Mouse (Mus musculus) MEL (cell line): ENCODE measurements at regions not wholly inside any gene's neighbourhood (a gene's known extent, or its start where the extent isn't known, plus 50 kb on each side); places are given as distances from the start of the nearest gene placed in this dataset.

ENCODE experiments used
- DNase-seq: peaks from one replicate; pipeline ENCODE4 v3.0.0; 2011; ENCODE audit warnings: low read depth, low spot score
- H3K27ac ChIP-seq: 2 replicates; pipeline ENCODE4 v1.5.1; 2012; ENCODE audit warnings: low read depth, mild to moderate bottlenecking, control low read depth, low read length, moderate library complexity; ENCODE audit not compliant: control insufficient read depth
- H3K27me3 ChIP-seq, 2 experiments: fragments of 150-350 bp in 1 of 2; sonication (generic) in 1 of 2; 2 replicates each; pipeline ENCODE4 v1.6.1; 2012; ENCODE audit warnings: low read length in 2 of 2, mild to moderate bottlenecking in 2 of 2, improper control_type of control experiment in 1 of 2, moderate library complexity in 1 of 2; ENCODE audit not compliant: insufficient read depth in 2 of 2, control insufficient read depth in 1 of 2
- H3K36me3 ChIP-seq, 2 experiments: 2 replicates each; pipeline ENCODE4 v1.6.1; 2012 to 2014; ENCODE audit warnings: low read length in 2 of 2, improper control_type of control experiment in 1 of 2, inconsistent platforms in 1 of 2, mild to moderate bottlenecking in 1 of 2; ENCODE audit not compliant: insufficient read depth in 2 of 2, control insufficient read depth in 1 of 2
- H3K4me1 ChIP-seq, 2 experiments: fragments of 150-350 bp in 1 of 2; sonication (generic) in 1 of 2; 2 replicates each; pipeline ENCODE4 v1.6.1; 2012; ENCODE audit warnings: low read length in 2 of 2, improper control_type of control experiment in 1 of 2, mild to moderate bottlenecking in 1 of 2; ENCODE audit not compliant: insufficient read depth in 2 of 2, control insufficient read depth in 1 of 2
- H3K4me3 ChIP-seq, 2 experiments: fragments of 150-350 bp in 1 of 2; sonication (generic) in 1 of 2; 2 replicates each; pipeline ENCODE4 v1.5.1; 2012; ENCODE audit warnings: low read depth in 2 of 2, low read length in 2 of 2, mild to moderate bottlenecking in 2 of 2, moderate library complexity in 2 of 2, control low read depth in 1 of 2, improper control_type of control experiment in 1 of 2; ENCODE audit not compliant: control insufficient read depth in 1 of 2, insufficient read depth in 1 of 2
- H3K79me2 ChIP-seq: 2 replicates; pipeline ENCODE4 v1.6.1; 2012; ENCODE audit warnings: mild to moderate bottlenecking, low read length, moderate library complexity; ENCODE audit not compliant: control insufficient read depth, poor library complexity, insufficient read depth
- H3K9ac ChIP-seq: 2 replicates; pipeline ENCODE4 v1.6.1; 2012; ENCODE audit warnings: low read depth, mild to moderate bottlenecking, control low read depth, low read length, moderate library complexity; ENCODE audit not compliant: control insufficient read depth, poor library complexity, severe bottlenecking
- H3K9me3 ChIP-seq: fragments of 150-350 bp; sonication (generic); replicated peaks from 2 replicates; pipeline ENCODE4 v1.6.1; 2012; ENCODE audit warnings: mild to moderate bottlenecking, low read length, improper control_type of control experiment, moderate library complexity; ENCODE audit not compliant: insufficient read depth
- BHLHE40 ChIP-seq: IDR thresholded peaks from 2 replicates; pipeline ENCODE4 v1.6.1; 2012; ENCODE audit warnings: low read depth, mild to moderate bottlenecking, inconsistent platforms, low read length, improper control_type of control experiment, borderline replicate concordance
- CHD1 ChIP-seq: IDR thresholded peaks from 2 replicates; pipeline ENCODE4 v1.6.1; 2012; ENCODE audit warnings: low read depth, mild to moderate bottlenecking, inconsistent platforms, low read length, improper control_type of control experiment
- CTCF ChIP-seq, 3 experiments: IDR thresholded peaks in 2 of 3; conservative IDR thresholded peaks in 1 of 3; 2 replicates each; pipeline ENCODE4 v1.5.1; 2011 to 2012; ENCODE audit warnings: low read length in 3 of 3, low read depth in 2 of 3, mild to moderate bottlenecking in 2 of 3, improper control_type of control experiment in 1 of 3, inconsistent platforms in 1 of 3, mixed read lengths in 1 of 3, moderate library complexity in 1 of 3; ENCODE audit not compliant: control insufficient read depth in 1 of 3, insufficient read depth in 1 of 3, poor library complexity in 1 of 3, severe bottlenecking in 1 of 3
- E2F4 ChIP-seq: IDR thresholded peaks from 2 replicates; pipeline ENCODE4 v1.6.1; 2011; ENCODE audit warnings: low read depth, low read length, improper control_type of control experiment, borderline replicate concordance
- EP300 ChIP-seq, 2 experiments: IDR thresholded peaks; 2 replicates each; pipeline ENCODE4 v1.6.1; 2011; ENCODE audit warnings: improper control_type of control experiment in 2 of 2, low read length in 2 of 2, low read depth in 1 of 2, mild to moderate bottlenecking in 1 of 2
- ETS1 ChIP-seq: IDR thresholded peaks from 2 replicates; pipeline ENCODE4 v1.6.1; 2012; ENCODE audit warnings: low read depth, mild to moderate bottlenecking, inconsistent platforms, low read length, improper control_type of control experiment, moderate library complexity
- JUND ChIP-seq: IDR thresholded peaks from 2 replicates; pipeline ENCODE4 v1.6.1; 2011; ENCODE audit warnings: low read depth, mild to moderate bottlenecking, improper control_type of control experiment, low read length
- MAFK ChIP-seq: IDR thresholded peaks from 2 replicates; pipeline ENCODE4 v1.6.1; 2011; ENCODE audit warnings: low read depth, mild to moderate bottlenecking, low read length, improper control_type of control experiment, borderline replicate concordance
- MAX ChIP-seq: IDR thresholded peaks from 2 replicates; pipeline ENCODE4 v1.6.1; 2011; ENCODE audit warnings: low read length, improper control_type of control experiment
- MAZ ChIP-seq: IDR thresholded peaks from 2 replicates; pipeline ENCODE4 v1.6.1; 2012; ENCODE audit warnings: low read depth, mild to moderate bottlenecking, inconsistent platforms, low read length, improper control_type of control experiment
- MEF2A ChIP-seq: IDR thresholded peaks from 2 replicates; pipeline ENCODE4 v1.6.1; 2014; ENCODE audit warnings: low read depth, mild to moderate bottlenecking, inconsistent platforms, low read length, improper control_type of control experiment; ENCODE audit not compliant: poor library complexity, insufficient replicate concordance, severe bottlenecking; ENCODE audit errors: extremely low read depth
- MXI1 ChIP-seq: IDR thresholded peaks from 2 replicates; pipeline ENCODE4 v1.6.1; 2011; ENCODE audit warnings: mild to moderate bottlenecking, low read depth, low read length, improper control_type of control experiment
- MYC ChIP-seq: IDR thresholded peaks from 2 replicates; pipeline ENCODE4 v1.6.1; 2011; ENCODE audit warnings: low read depth, mild to moderate bottlenecking, low read length, improper control_type of control experiment, moderate library complexity
- NELFE ChIP-seq: IDR thresholded peaks from 2 replicates; pipeline ENCODE4 v1.6.1; 2011; ENCODE audit warnings: low read depth, low read length, improper control_type of control experiment
- NRF1 ChIP-seq: IDR thresholded peaks from 2 replicates; pipeline ENCODE4 v1.6.1; 2014; ENCODE audit warnings: low read depth, mild to moderate bottlenecking, inconsistent platforms, low read length, improper control_type of control experiment, moderate library complexity; ENCODE audit not compliant: poor library complexity, insufficient read depth, severe bottlenecking
- POLR2AphosphoS2 ChIP-seq: IDR thresholded peaks from 2 replicates; pipeline ENCODE4 v1.6.1; 2011; ENCODE audit warnings: low read length, improper control_type of control experiment
- POLR2AphosphoS5 ChIP-seq: IDR thresholded peaks from 2 replicates; pipeline ENCODE4 v1.6.1; 2012; ENCODE audit warnings: low read depth, borderline replicate concordance, mild to moderate bottlenecking, inconsistent platforms, low read length, moderate library complexity, mixed read lengths
- TAL1 ChIP-seq: IDR thresholded peaks from 2 replicates; pipeline ENCODE4 v1.6.1; 2012; ENCODE audit warnings: mild to moderate bottlenecking, inconsistent platforms, low read length, moderate library complexity, mixed read lengths
- TBP ChIP-seq: IDR thresholded peaks from 2 replicates; pipeline ENCODE4 v1.8.0; 2011; ENCODE audit warnings: low read depth, low read length, improper control_type of control experiment
- TCF12 ChIP-seq: IDR thresholded peaks from 2 replicates; pipeline ENCODE4 v1.6.1; 2014; ENCODE audit warnings: low read depth, mild to moderate bottlenecking, inconsistent platforms, low read length, improper control_type of control experiment, moderate library complexity
- UBTF ChIP-seq: IDR thresholded peaks from 2 replicates; pipeline ENCODE4 v1.6.1; 2012; ENCODE audit warnings: low read depth, mild to moderate bottlenecking, inconsistent platforms, low read length, improper control_type of control experiment, moderate library complexity, borderline replicate concordance; ENCODE audit not compliant: insufficient read depth

DNA sequence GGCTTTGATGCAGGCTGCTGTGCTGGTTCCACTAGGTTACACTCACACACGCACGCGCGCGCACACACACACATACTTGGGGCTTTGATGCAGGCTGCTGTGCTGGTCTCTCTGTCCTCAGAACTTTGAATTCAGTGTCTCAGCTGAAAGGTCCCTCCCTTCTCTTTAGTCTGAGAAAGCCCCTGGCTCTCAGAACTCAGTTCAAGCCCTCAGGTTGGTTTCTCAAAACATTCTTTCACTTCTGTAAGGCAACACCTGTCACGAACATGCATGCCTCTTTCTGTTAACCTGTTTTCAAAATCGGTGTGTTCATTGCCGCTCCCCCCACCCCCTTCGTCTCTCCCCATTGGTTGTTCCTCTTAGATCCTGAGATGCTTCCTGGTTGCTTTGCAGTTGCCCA, 118.8 kb upstream of the Ccnd2 start:
- Histone ChIP-seq H3K27me3 (no peaks in the 10 kb centered on the region; a peak in 1 of 4 replicates), H3K4me1 (peaks cover 0 to 4% of the 10 kb centered on the region in 2 experiments; a peak in 1 of 4 replicates), H3K9me3 (no peaks in the 10 kb centered on the region), H3K36me3 (peaks cover 0 to 3% of the 10 kb centered on the region in 2 experiments; a peak in 2 of 4 replicates), H3K27ac (no peak overlapping the region), H3K9ac (no peak overlapping the region), H3K79me2 (no peaks in the 10 kb centered on the region), H3K4me3 (no peak overlapping the region)
- DNase-seq = no peak
- no peak for TF ChIP-seq NRF1
- no peak for TF ChIP-seq NELFE
- no peak for TF ChIP-seq MAX
- no peak for TF ChIP-seq UBTF
- TF ChIP-seq POLR2AphosphoS2 = no peak
- no peak for TF ChIP-seq CTCF (IDR thresholded peaks at IDR 0.05 in 2 of 3, conservative IDR thresholded peaks at IDR 0.05 in 1 of 3; ENCODE audit: control insufficient read depth in 1 of 3, insufficient read depth in 1 of 3, low read depth in 2 of 3, low read length in 3 of 3, poor library complexity in 1 of 3, severe bottlenecking in 1 of 3)
- TF ChIP-seq MAFK = no peak
- TF ChIP-seq JUND = no peak
- TF ChIP-seq MXI1 = no peak
- no peak for TF ChIP-seq ETS1
- TF ChIP-seq BHLHE40 = no peak
- no peak for TF ChIP-seq MAZ
- TF ChIP-seq MEF2A = no peak
- no peak for TF ChIP-seq CHD1
- TF ChIP-seq POLR2AphosphoS5 = no peak

DNA sequence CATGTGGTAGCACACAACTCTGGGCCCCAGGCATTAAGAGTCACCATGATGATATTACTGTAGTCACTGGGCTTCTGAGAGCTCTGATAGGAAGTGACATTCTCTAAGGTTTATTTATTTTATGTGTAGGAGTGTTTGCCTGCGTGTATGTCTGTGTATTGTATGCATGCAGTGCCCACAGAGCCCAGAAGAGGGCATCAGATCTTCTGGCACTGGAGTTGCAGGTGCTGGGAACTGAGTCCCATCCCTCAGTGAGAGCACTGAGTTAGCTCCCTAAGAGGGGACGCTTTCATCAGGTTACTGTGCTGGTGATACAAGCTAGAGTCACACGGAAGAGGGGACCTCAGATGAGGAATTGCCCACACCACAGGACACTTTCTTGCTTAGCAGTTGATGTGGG, 119.4 kb upstream of the Ccnd2 start:
- peaks cover 0 to 3% of the 10 kb centered on the region in 2 experiments; a peak in 2 of 4 replicates for H3K36me3 ChIP-seq
- H3K27ac ChIP-seq = no peak overlapping the region
- H3K27me3 ChIP-seq = no peaks in the 10 kb centered on the region; a peak in 1 of 4 replicates
- TF ChIP-seq E2F4 = no peak
- TF ChIP-seq CTCF (IDR thresholded peaks at IDR 0.05 in 2 of 3, conservative IDR thresholded peaks at IDR 0.05 in 1 of 3; ENCODE audit: control insufficient read depth in 1 of 3, insufficient read depth in 1 of 3, low read depth in 2 of 3, low read length in 3 of 3, poor library complexity in 1 of 3, severe bottlenecking in 1 of 3) = peak; percentile 5 to 25 (median 18); a peak in 3 of 6 replicates
- no peak for TF ChIP-seq TCF12
- no peak for TF ChIP-seq MEF2A
- TF ChIP-seq EP300 (IDR thresholded peaks at IDR 0.05; ENCODE audit: low read depth in 1 of 2, low read length in 2 of 2) = no peak
- TF ChIP-seq MYC = no peak
- no peak for TF ChIP-seq TBP
- no peak for TF ChIP-seq TAL1
- DNase-seq = peak; percentile 6
- H3K79me2 ChIP-seq = no peaks in the 10 kb centered on the region
- H3K4me3 ChIP-seq = no peak overlapping the region
- H3K4me1 ChIP-seq = peaks cover 0 to 3% of the 10 kb centered on the region in 2 experiments; a peak in 1 of 4 replicates
- H3K9ac ChIP-seq = no peak overlapping the region
- no peaks in the 10 kb centered on the region for H3K9me3 ChIP-seq
